Mouse (Mus musculus): ENCODE results near the gene Rfx7.

DNA sequence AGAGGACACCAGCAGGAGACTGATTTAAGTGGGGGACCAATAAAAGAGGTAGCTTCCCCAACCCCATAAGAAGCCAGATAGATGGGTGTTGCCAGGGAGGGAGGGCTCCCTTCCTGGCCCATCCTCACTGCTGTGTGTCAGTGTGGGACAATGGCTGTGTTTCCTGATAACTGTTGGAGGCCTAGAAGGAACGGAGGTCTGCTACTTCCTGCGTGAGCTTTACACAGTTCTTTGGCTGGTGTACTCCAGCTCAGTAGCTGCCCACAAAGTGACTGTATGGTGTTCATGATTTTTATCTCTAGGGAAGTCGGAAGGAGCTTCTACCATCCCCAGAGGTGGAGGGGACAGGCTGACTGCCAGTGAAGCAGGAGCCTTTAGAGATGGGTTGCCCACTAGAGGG, 124.9 kb downstream of the Rfx7 start:
- TF ChIP-seq CTCF (IDR thresholded peaks at IDR 0.05; ENCODE audit: insufficient read depth, low read depth, low read length) (no peak), POLR2A (IDR thresholded peaks at IDR 0.05; ENCODE audit: insufficient read depth, low read depth, low read length) (no peak)

Measured in olfactory bulb, adult 2 months (tissue).